Mouse (Mus musculus) myocyte (in vitro differentiated cells): ENCODE data around the gene Raf1. TPM values are rescaled to one million over a fixed set of nuclear protein-coding genes. Genes with fewer than 3 reads are reported as not detected.

Experiments
- H3K27me3 ChIP-seq: one replicate; pipeline ENCODE4 v1.6.1; 2011; ENCODE audit not compliant: control insufficient read depth, insufficient read depth, insufficient read length
- H3K36me3 ChIP-seq: one replicate; pipeline ENCODE4 v1.6.1; 2011; ENCODE audit not compliant: control insufficient read depth, insufficient read depth
- H3K4me2 ChIP-seq: one replicate; pipeline ENCODE4 v1.6.1; 2011; ENCODE audit warnings: low read depth, control low read depth
- H3K4me3 ChIP-seq: one replicate; pipeline ENCODE4 v1.5.1; 2011; ENCODE audit warnings: mild to moderate bottlenecking, control low read depth, moderate library complexity
- H3K79me2 ChIP-seq: one replicate; pipeline ENCODE4 v1.6.1; 2011; ENCODE audit not compliant: control insufficient read depth, insufficient read depth
- H3ac ChIP-seq: one replicate; pipeline ENCODE4 v1.6.1; 2011; ENCODE audit not compliant: control insufficient read depth, insufficient read length
- CEBPB ChIP-seq: IDR thresholded peaks from 2 replicates; pipeline ENCODE4 v1.6.1; 2011; ENCODE audit warnings: mild to moderate bottlenecking, moderate library complexity; ENCODE audit not compliant: poor library complexity, insufficient read depth, severe bottlenecking
- E2F4 ChIP-seq: IDR thresholded peaks from one replicate; pipeline ENCODE4 v1.6.1; 2011; ENCODE audit warnings: mild to moderate bottlenecking, control low read depth, moderate library complexity; ENCODE audit not compliant: insufficient read depth
- MAX ChIP-seq: IDR thresholded peaks from one replicate; pipeline ENCODE4 v1.6.1; 2011; ENCODE audit warnings: low read depth, mild to moderate bottlenecking, control low read depth
- MYOD1 ChIP-seq, 3 experiments: IDR thresholded peaks; one replicate each; pipeline ENCODE4 v1.6.1; 2011; ENCODE audit warnings: control low read depth in 2 of 3, low read depth in 2 of 3, mild to moderate bottlenecking in 2 of 3, moderate library complexity in 1 of 3; ENCODE audit not compliant: insufficient read length in 2 of 3, control insufficient read depth in 1 of 3
- MYOG ChIP-seq, 3 experiments: IDR thresholded peaks; one replicate each; pipeline ENCODE4 v1.6.1; 2011; ENCODE audit warnings: control low read depth in 2 of 3, low read depth in 2 of 3, mild to moderate bottlenecking in 2 of 3; ENCODE audit not compliant: insufficient read length in 2 of 3, control insufficient read depth in 1 of 3, insufficient read depth in 1 of 3
- POLR2A ChIP-seq: IDR thresholded peaks from one replicate; pipeline ENCODE4 v1.6.1; 2011; ENCODE audit warnings: low read depth, mild to moderate bottlenecking, control low read depth, moderate library complexity; ENCODE audit not compliant: insufficient read length
- POLR2AphosphoS2 ChIP-seq: IDR thresholded peaks from one replicate; pipeline ENCODE4 v1.6.1; 2011; ENCODE audit warnings: low read depth, control low read depth; ENCODE audit not compliant: insufficient read length
- REST ChIP-seq: IDR thresholded peaks from one replicate; pipeline ENCODE4 v1.6.1; 2011; ENCODE audit warnings: mild to moderate bottlenecking, control low read depth, moderate library complexity; ENCODE audit not compliant: insufficient read depth, insufficient read length
- SRF ChIP-seq: IDR thresholded peaks from one replicate; pipeline ENCODE4 v1.6.1; 2011; ENCODE audit warnings: low read depth; ENCODE audit not compliant: control insufficient read depth, insufficient read length
- TCF12 ChIP-seq: IDR thresholded peaks from one replicate; pipeline ENCODE4 v1.6.1; 2011; ENCODE audit warnings: mild to moderate bottlenecking, control low read depth; ENCODE audit not compliant: poor library complexity, insufficient read depth, severe bottlenecking
- TCF3 ChIP-seq: IDR thresholded peaks from one replicate; pipeline ENCODE4 v1.6.1; 2011; ENCODE audit warnings: low read depth, control low read depth; ENCODE audit not compliant: insufficient read length
- USF1 ChIP-seq: IDR thresholded peaks from one replicate; pipeline ENCODE4 v1.6.1; 2011; ENCODE audit warnings: low read depth, mild to moderate bottlenecking, control low read depth, moderate library complexity
- polyA plus RNA-seq: library from polyadenylated mRNA; unstranded; fragments of >200 nt; fragmentation: generic; extraction: Trizol; gene quantifications from one replicate; pipeline ENCODE4 v1.2.1, GENCODE M21; 2012; ENCODE audit warnings: missing spikeins

The Raf1 gene
- polyA plus RNA-seq, 1 experiment, result 81.2 TPM

DNA sequence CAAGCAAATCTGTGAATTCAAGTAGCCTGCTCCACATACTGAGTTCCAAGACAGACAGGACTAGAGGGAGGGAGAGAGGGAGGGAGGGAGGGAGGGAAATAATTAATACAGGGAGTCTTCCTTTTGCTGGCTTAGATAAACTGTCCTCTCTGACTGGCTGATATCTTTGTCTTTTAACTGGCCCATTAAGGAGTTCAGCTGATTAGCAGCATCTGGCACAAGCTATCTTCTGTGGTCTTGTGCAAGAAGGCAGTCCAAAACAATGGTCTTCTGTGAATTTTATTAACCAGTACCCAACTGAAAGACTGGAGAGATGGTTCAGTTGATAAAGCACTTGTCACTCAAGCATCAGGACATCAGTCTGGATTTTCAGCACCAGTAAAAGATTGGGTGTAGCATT, 17.6 kb downstream of the Raf1 start:
- no peak overlapping the region for H3ac ChIP-seq
- TF ChIP-seq CEBPB, result no peak
- TF ChIP-seq MYOG (IDR thresholded peaks at IDR 0.05; ENCODE audit: control insufficient read depth in 1 of 3, insufficient read depth in 1 of 3, insufficient read length in 2 of 3, low read depth in 2 of 3), result no peak
- no peak for TF ChIP-seq POLR2AphosphoS2
- no peak for TF ChIP-seq SRF
- TF ChIP-seq REST, result no peak
- TF ChIP-seq TCF12, result no peak
- no peak for TF ChIP-seq TCF3
- TF ChIP-seq MYOD1 (IDR thresholded peaks at IDR 0.05; ENCODE audit: control insufficient read depth in 1 of 3, insufficient read length in 2 of 3, low read depth in 2 of 3), result no peak
- no peak for TF ChIP-seq E2F4
- H3K36me3 ChIP-seq, result peaks cover 9% of the 10 kb centered on the region
- H3K79me2 ChIP-seq, result peaks cover 98% of the 10 kb centered on the region
- no peak overlapping the region for H3K4me2 ChIP-seq
- no peaks in the 10 kb centered on the region for H3K27me3 ChIP-seq
- no peak overlapping the region for H3K4me3 ChIP-seq

DNA sequence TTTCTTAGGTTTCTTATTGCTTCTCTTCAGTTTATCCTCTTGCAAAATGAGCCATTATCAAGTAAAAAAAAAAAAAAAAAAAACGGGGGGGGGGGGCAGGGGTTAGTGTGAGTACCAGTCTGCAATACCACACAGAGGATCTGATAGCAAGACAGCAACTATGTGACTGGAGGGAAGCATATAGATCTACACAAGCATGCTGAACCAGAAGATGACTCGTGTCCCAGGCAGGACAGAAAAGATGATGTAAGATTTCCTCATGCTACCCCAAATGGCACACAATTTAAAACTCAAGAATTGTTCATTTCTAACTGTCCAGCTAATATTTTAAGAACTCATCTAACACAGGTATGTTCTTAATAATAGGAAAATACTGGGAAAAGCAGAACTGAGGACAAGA, 22.5 kb downstream of the Raf1 start:
- H3K36me3 ChIP-seq, result no peaks in the 10 kb centered on the region

DNA sequence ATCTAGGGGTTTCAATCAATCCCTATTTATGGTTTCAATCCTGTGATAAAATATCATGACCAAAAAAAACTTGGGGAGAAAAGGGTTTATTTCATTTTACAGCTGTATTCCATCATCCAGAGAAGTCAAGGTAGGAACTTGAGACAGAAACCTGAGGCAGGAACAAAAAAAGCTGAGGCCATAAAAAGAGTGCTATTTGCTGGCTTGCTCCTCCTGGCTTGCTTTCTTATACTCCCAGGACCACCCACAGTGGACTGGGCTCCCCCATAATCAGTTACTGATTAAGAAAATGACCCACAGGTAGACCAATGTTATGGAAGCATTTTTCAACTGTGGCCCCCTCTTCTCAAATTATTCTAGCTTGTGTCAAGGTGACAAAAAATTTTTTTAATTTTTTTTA, 24.7 kb downstream of the Raf1 start:
- no peaks in the 10 kb centered on the region for H3K27me3 ChIP-seq
- no peak overlapping the region for H3K4me3 ChIP-seq
- H3K4me2 ChIP-seq, result peak overlapping the region; percentile 45
- TF ChIP-seq MAX (no peak), CEBPB (no peak), POLR2AphosphoS2 (no peak), E2F4 (no peak), MYOD1 (IDR thresholded peaks at IDR 0.05; ENCODE audit: control insufficient read depth in 1 of 3, insufficient read length in 2 of 3, low read depth in 2 of 3) (no peak), USF1 (no peak), MYOG (IDR thresholded peaks at IDR 0.05; ENCODE audit: control insufficient read depth in 1 of 3, insufficient read depth in 1 of 3, insufficient read length in 2 of 3, low read depth in 2 of 3) (no peak), POLR2A (no peak)
- H3K36me3 ChIP-seq, result no peaks in the 10 kb centered on the region
- no peak overlapping the region for H3ac ChIP-seq
- H3K79me2 ChIP-seq, result peaks cover 98% of the 10 kb centered on the region

More for the DNA sequence above, 22.5 kb downstream of the Raf1 start:
- Histone ChIP-seq H3K27me3 (no peaks in the 10 kb centered on the region), H3ac (no peak overlapping the region), H3K4me3 (no peak overlapping the region), H3K4me2 (peak overlapping the region; percentile 35), H3K79me2 (peaks cover 98% of the 10 kb centered on the region)
- TF ChIP-seq USF1 (no peak), CEBPB (peak; percentile 44; the same call in 1 of the 2 replicates), SRF (no peak), REST (no peak), POLR2AphosphoS2 (no peak)

DNA sequence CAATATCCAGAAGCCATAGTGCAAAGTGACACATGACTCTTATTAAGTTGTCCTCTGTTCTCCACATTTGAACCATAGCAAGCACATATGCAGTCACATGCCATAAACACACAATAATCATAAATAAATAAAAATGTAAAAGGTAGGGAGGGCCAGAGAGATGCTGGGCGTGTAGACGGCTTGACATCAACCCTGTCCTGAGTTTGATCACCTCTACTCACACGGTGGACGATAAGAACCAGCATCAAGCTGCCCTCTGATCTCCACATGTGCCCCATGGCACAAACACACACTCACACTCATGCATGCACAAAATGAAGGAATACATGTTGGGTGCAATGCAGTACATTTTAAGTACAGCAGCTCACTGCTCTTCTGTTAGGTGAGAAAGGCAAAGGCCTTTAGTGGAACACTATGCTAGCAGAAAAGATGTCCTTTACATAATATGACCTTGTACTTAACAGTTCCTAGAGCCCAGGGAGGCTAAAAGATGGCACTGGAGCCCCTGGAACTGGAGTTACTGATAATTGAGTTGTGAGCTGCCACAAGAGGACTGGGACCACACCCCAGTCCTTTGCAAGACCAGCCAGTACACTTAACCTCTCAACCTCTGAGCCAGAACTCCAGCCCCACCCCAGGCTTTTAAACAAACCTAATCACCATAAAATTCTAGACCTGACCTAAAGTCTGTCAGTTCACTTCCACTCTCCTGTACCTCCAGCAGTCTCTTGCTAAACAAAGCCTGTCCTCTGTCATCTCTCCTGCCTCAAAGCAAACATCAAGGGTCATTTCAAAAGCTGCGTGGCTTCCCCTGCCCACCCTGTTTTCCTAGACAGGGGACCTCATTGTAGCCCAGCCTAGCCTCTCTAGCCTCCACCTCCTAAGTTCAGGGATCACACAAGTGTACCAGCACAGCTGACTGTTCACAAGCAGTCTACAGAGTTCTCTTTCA, 25.7 kb downstream of the Raf1 start:
- H3K27me3 ChIP-seq, result no peaks in the 10 kb centered on the region
- H3K36me3 ChIP-seq, result no peaks in the 10 kb centered on the region
- peaks cover 98% of the 10 kb centered on the region for H3K79me2 ChIP-seq
- no peak overlapping the region for H3K4me3 ChIP-seq
- H3K4me2 ChIP-seq, result peak overlapping the region; percentile 45
- TF ChIP-seq POLR2AphosphoS2 (no peak), E2F4 (no peak), TCF3 (no peak), MAX (no peak), MYOG (IDR thresholded peaks at IDR 0.05; ENCODE audit: control insufficient read depth in 1 of 3, insufficient read depth in 1 of 3, insufficient read length in 2 of 3, low read depth in 2 of 3) (no peak), TCF12 (no peak), SRF (no peak), CEBPB (no peak), USF1 (no peak), POLR2A (no peak), REST (no peak)
- no peak overlapping the region for H3ac ChIP-seq

DNA sequence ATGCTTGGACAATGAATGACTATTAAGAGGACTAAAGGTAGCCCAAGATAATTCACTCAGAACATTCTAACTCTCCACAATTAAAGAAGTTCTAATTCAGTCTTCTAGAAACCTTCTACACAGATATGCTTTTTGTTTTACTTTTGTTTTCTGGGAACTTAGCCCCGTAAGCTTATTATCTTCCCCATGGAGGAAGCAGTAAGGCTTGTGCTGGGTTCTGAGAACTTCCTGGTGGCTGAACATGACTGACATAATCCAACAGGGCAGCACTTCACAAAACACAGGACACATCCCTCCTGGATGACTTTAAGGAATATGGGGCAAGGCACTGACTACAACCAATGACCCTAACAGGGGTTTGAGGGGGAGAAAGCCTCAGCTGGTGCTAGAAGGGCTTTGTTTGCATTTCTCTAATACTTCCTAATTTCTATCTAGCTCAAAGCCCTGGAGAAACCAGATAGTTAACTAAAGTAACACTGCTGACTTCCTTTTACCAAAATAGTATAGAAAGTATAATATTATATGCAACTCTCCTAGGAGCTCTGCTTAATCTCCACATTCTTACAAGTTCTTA, 26.6 kb downstream of the Raf1 start:
- Histone ChIP-seq H3ac (no peak overlapping the region), H3K4me2 (no peak overlapping the region), H3K4me3 (no peak overlapping the region), H3K27me3 (no peaks in the 10 kb centered on the region), H3K36me3 (no peaks in the 10 kb centered on the region), H3K79me2 (peaks cover 98% of the 10 kb centered on the region)
- TF ChIP-seq CEBPB (no peak), SRF (no peak), TCF3 (no peak), MYOG (IDR thresholded peaks at IDR 0.05; ENCODE audit: control insufficient read depth in 1 of 3, insufficient read depth in 1 of 3, insufficient read length in 2 of 3, low read depth in 2 of 3) (no peak), POLR2AphosphoS2 (no peak), USF1 (no peak), REST (no peak), TCF12 (no peak), POLR2A (no peak), MYOD1 (IDR thresholded peaks at IDR 0.05; ENCODE audit: control insufficient read depth in 1 of 3, insufficient read length in 2 of 3, low read depth in 2 of 3) (no peak), E2F4 (no peak)
